Mouse (Mus musculus) cerebellum, adult 11-12 months (tissue): Measurements from ENCODE around the gene Gm49345.
"Not testable (repeated sequence)": the region's sequence is repeated elsewhere in the genome, so short reads cannot be mapped to it uniquely, and the experiment has no call there.

Experiments
- DNase-seq: peaks from one replicate; pipeline ENCODE4 v3.0.0; 2022

The Gm49345 gene

DNA sequence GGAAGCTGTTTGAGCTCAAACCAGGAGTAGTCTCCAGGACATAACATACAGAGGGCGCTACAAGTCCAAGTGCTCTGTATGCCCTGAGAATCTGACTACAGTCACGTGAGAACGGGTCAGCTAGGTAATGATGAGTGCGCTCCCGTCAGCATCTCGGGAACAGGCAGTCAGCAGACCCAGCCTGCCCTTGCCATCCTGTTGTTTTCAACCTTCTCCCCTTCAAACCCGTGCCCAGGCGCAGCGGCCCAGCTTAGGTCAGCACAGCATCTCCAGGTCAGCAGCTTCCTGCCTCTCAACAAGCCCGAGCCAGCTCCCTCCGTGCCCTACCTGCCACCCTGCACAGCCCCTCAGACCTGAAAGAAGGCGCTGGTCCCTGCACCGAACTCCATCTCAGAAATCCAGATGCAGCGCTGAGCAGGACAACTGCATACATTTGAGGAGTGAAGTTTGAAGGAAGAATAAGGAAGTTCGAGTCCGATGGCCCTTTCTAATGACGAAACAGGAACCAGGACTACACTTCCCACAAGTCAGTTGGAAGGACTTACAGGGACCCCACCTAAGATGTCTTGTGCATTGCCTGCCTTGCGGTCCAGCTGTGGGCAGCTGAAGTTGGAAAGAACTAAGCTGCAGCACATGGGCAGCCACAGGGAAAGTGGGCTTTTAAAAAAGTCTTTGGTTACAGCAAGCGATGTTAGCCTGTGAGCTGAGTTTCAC is at the start of gene Gm49345, which contains the start of gene Zfp729a:
Gm49345 (minus strand) TSS at position 476 of the 714 bp plus-strand sequence.
Zfp729a (minus strand) TSS at position 498 of the 714 bp plus-strand sequence.
- DNase-seq: peak; percentile 81

DNA sequence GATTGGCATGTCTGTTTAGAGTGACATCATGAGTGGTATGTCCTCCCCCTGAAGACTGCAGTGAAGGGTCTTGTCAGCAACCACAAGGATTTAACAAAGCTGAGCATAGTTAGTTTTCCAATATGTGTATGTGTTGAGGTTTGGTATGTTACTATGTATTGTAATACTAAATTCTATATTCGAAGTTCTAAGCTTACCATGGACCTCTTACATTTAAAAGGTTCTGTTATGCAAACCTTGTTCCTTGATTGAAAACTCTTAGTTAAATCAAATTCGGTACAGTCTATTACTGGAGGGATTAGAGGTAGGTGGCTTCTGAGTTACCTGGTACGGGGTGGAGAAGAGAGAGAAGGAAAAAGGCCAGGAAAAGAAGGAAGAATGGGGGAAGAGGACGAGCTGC is 49.4 kb upstream of the Gm49345 start, which contains the start of gene Zfp738:
Zfp738 (minus strand) TSS at position 101 of the 400 bp plus-strand sequence.
- no peak for DNase-seq

DNA sequence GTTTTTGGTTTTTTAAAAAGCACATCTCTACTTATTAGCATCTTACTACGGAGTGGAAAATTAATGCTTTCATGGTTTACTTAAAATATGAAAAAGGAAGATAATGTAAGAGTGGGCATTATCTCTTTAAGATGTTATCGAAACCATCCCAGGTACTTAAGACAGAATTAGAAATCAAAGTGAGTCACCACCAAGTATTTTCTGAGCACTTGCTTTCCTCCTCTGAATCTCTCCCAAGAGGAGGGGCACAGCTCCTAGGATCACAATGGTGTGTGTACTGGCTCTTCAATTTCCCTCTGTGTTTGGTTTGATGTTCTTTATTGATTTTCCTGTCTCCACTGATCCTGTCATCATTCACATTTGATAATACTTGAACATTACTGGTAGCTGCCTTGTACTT is 46.3 kb upstream of the Gm49345 start:
- not testable (repeated sequence) for DNase-seq

DNA sequence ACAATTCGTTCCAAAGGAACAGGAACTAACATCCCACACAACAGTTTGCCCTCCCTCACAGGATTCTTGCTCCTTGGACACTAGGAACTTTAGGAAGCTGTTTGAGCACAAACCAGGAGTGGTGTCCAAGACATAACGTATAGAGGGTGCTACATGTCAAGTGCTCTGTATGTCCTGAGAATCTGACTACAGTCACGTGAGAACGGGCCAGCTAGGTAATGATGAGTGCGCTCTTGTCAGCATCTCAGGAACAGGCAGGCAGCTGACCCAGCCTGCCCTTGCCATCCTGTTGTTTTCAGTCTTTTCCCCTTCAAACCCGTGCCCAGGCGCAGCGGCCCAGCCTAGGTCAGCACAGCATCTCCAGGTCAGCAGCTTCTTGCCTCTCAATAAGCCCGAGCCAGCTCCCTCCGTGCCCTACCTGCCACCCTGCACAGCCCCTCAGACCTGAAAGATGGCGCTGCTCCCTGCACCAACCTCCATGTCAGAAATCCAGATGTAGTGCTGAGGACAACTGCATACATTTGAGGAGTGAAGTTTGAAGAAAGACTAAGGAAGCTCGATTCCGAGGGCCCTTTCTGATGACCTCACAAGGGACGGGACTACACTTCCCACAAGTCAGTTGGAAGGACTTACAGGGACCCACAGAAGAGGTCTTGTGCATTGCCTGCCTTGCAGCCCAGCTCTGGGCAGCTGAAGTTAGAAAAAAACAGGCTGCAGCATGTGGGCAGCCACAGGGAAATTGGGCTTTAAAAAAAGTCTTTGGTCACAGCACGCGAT is 45.6 kb upstream of the Gm49345 start:
- peak; percentile 86 for DNase-seq

DNA sequence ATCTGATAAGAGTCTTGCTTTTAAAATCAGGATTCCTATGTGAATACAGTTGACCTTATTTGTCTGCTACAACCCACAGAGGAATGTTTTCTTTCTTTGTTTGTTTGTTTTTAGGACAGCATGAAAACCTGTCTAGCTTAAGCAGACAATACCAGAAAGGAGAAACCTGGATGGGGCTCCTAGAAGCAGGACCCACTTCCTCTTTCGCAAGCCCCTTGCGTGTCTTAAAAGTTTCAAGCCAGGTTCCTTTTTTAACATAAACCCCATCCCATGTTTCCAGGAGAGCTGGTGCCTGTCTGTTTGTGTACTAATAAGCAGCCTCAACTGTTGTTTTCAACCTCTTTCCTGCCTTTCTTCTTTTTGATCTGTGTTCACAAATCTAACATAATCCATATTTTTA is 37.3 kb upstream of the Gm49345 start:
- no peak for DNase-seq

DNA sequence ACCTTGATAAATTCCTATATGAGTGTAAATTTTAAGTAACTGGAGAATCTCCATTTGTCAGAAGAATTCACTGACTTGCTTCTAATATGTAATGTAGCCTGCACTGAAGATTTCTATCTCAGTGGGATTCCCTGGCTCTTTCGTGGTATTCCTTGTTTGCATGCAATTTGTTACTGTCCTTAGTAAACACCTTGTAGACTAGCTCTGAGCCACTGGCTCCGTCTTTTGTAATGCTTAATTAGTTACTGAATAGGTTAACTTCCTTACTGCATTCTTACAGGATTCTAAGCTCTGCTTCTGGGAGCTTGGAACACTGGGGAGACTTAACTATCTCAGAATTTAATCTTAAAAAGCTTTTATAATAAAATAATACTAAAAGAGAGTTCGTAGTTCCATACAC is 14.9 kb upstream of the Gm49345 start:
- no peak for DNase-seq

GRCm38 (mm10) chr13:67610108-67610507 is 27.5 kb downstream of the Gm49345 start:
- DNase-seq: no peak

DNA sequence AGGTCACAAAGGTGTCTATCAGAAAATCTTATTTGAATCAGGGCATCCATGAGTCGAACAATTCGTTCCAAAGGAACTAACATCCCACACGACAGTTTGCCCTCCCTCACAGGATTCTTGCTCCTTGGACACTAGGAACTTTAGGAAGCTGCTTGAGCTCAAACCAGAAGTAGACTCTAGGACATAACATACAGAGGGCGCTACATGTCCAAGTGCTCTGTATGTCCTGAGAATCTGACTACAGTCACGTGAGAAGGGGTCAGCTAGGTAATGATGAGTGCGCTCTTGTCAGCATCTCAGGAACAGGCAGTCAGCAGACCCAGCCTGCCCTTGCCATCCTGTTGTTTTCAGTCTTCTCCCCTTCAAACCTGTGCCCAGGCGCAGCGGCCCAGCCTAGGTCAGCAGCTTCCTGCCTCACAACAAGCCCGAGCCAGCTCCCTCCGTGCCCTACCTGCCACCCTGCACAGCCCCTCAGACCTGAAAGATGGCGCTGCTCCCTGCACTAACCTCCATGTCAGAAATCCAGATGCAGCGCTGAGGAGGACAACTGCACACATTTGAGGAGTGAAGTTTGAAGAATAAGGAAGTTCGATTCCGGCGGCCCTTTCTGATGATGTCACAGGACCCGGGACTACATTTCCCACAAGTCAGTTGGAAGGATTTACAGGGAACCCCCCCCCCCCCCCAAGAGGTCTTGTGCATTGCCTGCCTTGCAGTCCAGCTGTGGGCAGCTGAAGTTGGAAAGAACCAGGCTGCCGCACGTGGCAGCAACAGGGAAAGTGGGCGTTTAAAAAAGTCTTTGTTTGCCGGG is 28.3 kb downstream of the Gm49345 start, which contains the start of gene Zfp729b:
Zfp729b (minus strand) TSS at position 642 of the 811 bp plus-strand sequence.
- peak; percentile 84 for DNase-seq

DNA sequence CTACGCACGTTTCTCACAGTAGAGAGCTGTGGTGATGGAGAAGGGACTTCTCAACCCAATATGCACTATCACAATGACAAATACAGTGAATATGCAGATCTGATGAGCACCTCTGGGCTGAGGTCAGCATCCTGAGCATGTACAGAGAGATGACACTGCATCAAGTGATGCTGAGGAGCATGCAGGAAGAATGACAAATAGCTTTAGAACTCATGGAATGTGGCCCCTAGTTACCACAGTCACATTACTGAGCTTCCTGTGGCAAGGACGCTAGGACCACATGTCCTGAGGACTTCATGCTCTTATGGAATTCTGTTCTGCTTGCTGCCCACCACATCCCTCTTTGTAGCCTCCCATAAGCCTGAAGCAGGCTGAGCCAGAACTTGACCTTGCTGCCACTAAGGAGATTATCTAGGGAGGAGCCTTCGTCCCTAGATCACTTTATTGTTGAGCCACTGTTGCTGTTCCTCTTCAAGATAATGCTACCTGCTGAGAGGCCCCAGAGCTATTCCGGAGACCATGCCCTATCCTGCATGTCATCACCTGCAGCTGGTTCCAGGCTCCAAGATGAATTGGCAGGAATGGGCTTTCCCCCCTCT is 64.9 kb downstream of the Gm49345 start:
- DNase-seq: no peak

GRCm38 (mm10) chr13:67553730-67554129 is 83.8 kb downstream of the Gm49345 start, which contains the start of gene Zfp748:
TSS of gene Zfp748 (minus strand) at chr13:67553830.
- DNase-seq: no peak

DNA sequence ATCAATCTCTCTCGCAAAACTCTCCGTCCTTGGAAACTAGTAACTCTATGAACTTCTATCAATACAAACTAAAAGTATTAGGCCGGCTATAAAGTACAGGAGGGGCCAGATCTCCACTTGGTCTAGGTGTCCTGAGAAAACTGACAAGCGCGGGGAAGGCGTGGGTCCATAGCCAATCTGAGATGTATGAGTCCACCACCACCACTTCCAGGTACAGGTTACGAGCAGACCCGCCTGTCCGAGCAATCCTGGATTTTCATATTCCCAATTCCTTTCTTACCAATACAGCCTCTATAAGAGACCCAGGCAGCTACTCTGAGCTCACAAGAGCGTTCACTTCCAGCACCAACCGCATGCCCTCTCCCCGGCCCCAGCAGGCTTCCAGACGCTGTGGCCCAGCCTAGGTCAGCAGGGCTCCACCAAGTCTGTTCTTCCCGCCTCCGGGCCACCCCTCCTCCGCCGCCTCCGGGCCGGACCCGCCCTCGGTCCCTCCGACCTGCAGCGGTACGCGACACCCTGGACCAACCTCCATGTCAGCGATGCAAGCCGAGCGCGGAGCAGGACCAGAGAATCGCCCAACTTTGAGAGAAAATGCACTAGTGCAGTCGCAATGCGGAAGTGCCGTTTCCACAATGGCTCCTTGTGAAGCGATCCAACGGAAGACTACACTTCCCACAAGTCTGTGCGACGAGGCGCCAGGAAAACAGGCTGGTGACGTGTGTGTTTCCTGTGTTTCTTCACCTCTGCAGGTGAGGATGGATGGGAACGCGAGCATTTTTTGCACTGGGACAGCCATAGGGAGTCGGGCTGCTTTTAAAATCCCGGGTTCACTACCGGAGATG is 84.8 kb downstream of the Gm49345 start:
- DNase-seq: peak; percentile 89

DNA sequence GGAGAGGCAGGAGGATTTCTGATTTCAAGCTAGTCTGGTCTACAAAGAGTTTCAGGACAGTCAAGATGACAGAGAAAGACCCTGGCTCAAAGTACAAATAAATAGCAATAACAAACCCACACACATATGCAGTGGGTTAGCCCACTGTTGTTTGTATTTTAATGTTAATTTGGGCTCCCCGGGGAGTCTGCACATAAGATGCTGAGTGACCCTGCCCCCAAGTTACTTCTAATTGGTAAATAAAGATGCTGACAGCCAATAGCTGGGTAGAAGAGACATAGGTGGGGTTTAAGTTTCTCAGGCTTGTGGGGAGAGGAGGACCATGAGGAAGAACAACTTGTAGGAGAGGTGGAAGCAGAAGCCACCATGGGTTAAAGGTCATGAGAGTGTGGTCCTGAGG is 91.6 kb downstream of the Gm49345 start:
- no peak for DNase-seq
